Mouse (Mus musculus): ENCODE measurements around the gene Ly6g5c. TPM values are rescaled to one million over a fixed set of nuclear protein-coding genes. Genes with fewer than 3 reads are reported as not detected.

Ly6g5c gene
- total RNA-seq, 2 experiments from 2014 or later, result not detected

Other genes with a start within 250 kb of the Ly6g5c start
- 10 to 100 TPM; 14.6 to 38.9 TPM for gene Cfb, start 245.8 kb upstream of the Ly6g5c start, total RNA-seq (2021)
- gene Zbtb12, start 228.8 kb upstream of the Ly6g5c start, total RNA-seq (2021), result 10 to 100 TPM in 1 of 2 experiments, 1 to 10 TPM in 1; 9.9 to 12.4 TPM
- gene Gm20547, start 226.2 kb upstream of the Ly6g5c start, total RNA-seq (2021), result under 1 TPM in 1 of 2 experiments, not detected in 1; 0.19 TPM
- 10 to 100 TPM; 88.3 to 89.2 TPM for gene C2, start 210.0 kb upstream of the Ly6g5c start, total RNA-seq (2021)
- gene Ehmt2, start 209.8 kb upstream of the Ly6g5c start, total RNA-seq (2021), result 100 to 1,000 TPM; 101 to 144 TPM
- under 1 TPM; 0.30 to 0.51 TPM for gene Slc44a4, start 193.8 kb upstream of the Ly6g5c start, total RNA-seq (2021)
- gene Neu1, start 177.0 kb upstream of the Ly6g5c start, total RNA-seq (2021), result 10 to 100 TPM; 22.5 to 24.3 TPM
- gene Hspa1b, start 149.0 kb upstream of the Ly6g5c start, total RNA-seq (2021), result 100 to 1,000 TPM; 635 to 643 TPM
- gene Gm20481, start 138.4 kb upstream of the Ly6g5c start, total RNA-seq (2021), result under 1 TPM in 1 of 2 experiments, not detected in 1; 0.60 TPM
- 100 to 1,000 TPM; 195 to 256 TPM for gene Hspa1a, start 136.1 kb upstream of the Ly6g5c start, total RNA-seq (2021)
- gene Hspa1l, start 135.6 kb upstream of the Ly6g5c start, total RNA-seq (2021), result under 1 TPM; 0.30 to 0.58 TPM
- 10 to 100 TPM; 31.9 to 34.5 TPM for gene Lsm2, start 126.4 kb upstream of the Ly6g5c start, total RNA-seq (2021)
- gene Vars, start 107.3 kb upstream of the Ly6g5c start, total RNA-seq (2021), result 10 to 100 TPM; 49.8 to 64.8 TPM
- under 1 TPM; 0.50 to 0.61 TPM for gene Vwa7, start 91.7 kb upstream of the Ly6g5c start, total RNA-seq (2021)
- under 1 TPM in 1 of 2 experiments, not detected in 1; 0.51 TPM for gene Sapcd1, start 80.3 kb upstream of the Ly6g5c start, total RNA-seq (2021)
- gene Msh5, start 61.5 kb upstream of the Ly6g5c start, total RNA-seq (2021), result 1 to 10 TPM; 1.1 to 1.3 TPM
- 10 to 100 TPM; 71.9 to 92.9 TPM for gene Clic1, start 58.3 kb upstream of the Ly6g5c start, total RNA-seq (2021)
- gene Ddah2, start 49.2 kb upstream of the Ly6g5c start, total RNA-seq (2021), result 10 to 100 TPM in 1 of 2 experiments, 1 to 10 TPM in 1; 9.1 to 17.0 TPM
- not detected for gene Ly6g6c, start 42.9 kb upstream of the Ly6g5c start, total RNA-seq (2021)
- gene Mpig6b, start 42.1 kb upstream of the Ly6g5c start, total RNA-seq (2021), result under 1 TPM; 0.13 to 0.22 TPM
- gene Ly6g6e, start 31.4 kb upstream of the Ly6g5c start, total RNA-seq (2021), result not detected
- gene Ly6g6d, start 30.2 kb upstream of the Ly6g5c start, total RNA-seq (2021), result not detected
- not detected for gene Ly6g6f, start 22.7 kb upstream of the Ly6g5c start, total RNA-seq (2021)
- 10 to 100 TPM; 75.0 to 88.2 TPM for gene Abhd16a, start 19.0 kb upstream of the Ly6g5c start, total RNA-seq (2021)
- gene Ly6g5b, start 7.1 kb downstream of the Ly6g5c start, total RNA-seq (2021), result under 1 TPM; 0.33 to 0.67 TPM
- gene Gpank1, start 13.2 kb downstream of the Ly6g5c start, total RNA-seq (2021), result 10 to 100 TPM; 14.8 to 16.2 TPM
- gene Csnk2b, start 13.8 kb downstream of the Ly6g5c start, total RNA-seq (2021), result 100 to 1,000 TPM; 192 to 217 TPM
- 10 to 100 TPM; 28.8 to 34.6 TPM for gene D17H6S53E, start 18.1 kb downstream of the Ly6g5c start, total RNA-seq (2021)
- not detected for gene Apom, start 23.8 kb downstream of the Ly6g5c start, total RNA-seq (2021)
- 100 to 1,000 TPM; 307 to 394 TPM for gene Bag6, start 26.9 kb downstream of the Ly6g5c start, total RNA-seq (2021)
- 100 to 1,000 TPM; 214 to 251 TPM for gene Prrc2a, start 56.6 kb downstream of the Ly6g5c start, total RNA-seq (2021)
- 10 to 100 TPM in 1 of 2 experiments, 1 to 10 TPM in 1; 6.1 to 11.2 TPM for gene Aif1, start 67.8 kb downstream of the Ly6g5c start, total RNA-seq (2021)
- gene Lst1, start 80.2 kb downstream of the Ly6g5c start, total RNA-seq (2021), result 1 to 10 TPM; 3.5 to 4.1 TPM
- gene Ltb, start 86.2 kb downstream of the Ly6g5c start, total RNA-seq (2021), result 1 to 10 TPM; 2.0 to 6.5 TPM
- gene Tnf, start 93.7 kb downstream of the Ly6g5c start, total RNA-seq (2021), result under 1 TPM; 0.36 to 0.83 TPM
- gene Lta, start 97.1 kb downstream of the Ly6g5c start, total RNA-seq (2021), result not detected
- not detected for gene Gm16181, start 112.6 kb downstream of the Ly6g5c start, total RNA-seq (2021)
- gene Atp6v1g2, start 125.4 kb downstream of the Ly6g5c start, total RNA-seq (2021), result 1 to 10 TPM; 4.7 to 5.3 TPM
- gene Nfkbil1, start 127.5 kb downstream of the Ly6g5c start, total RNA-seq (2021), result 10 to 100 TPM; 12.4 to 15.3 TPM
- 100 to 1,000 TPM; 195 to 213 TPM for gene Ddx39b, start 133.5 kb downstream of the Ly6g5c start, total RNA-seq (2021)
- 100 to 1,000 TPM; 219 to 653 TPM for gene H2-D1, start 154.5 kb downstream of the Ly6g5c start, total RNA-seq (2021)
- 10 to 100 TPM in 1 of 2 experiments, 1 to 10 TPM in 1; 3.7 to 11.4 TPM for gene H2-Q1, start 212.1 kb downstream of the Ly6g5c start, total RNA-seq (2021)
- gene H2-Q2, start 234.0 kb downstream of the Ly6g5c start, total RNA-seq (2021), result 1 to 10 TPM; 2.3 to 5.4 TPM

Data from adrenal gland, adult 18-20 months (tissue).